Mouse (Mus musculus) cerebellum, adult 2 months (tissue): ENCODE results near the gene Psen2. TPM values are rescaled to one million over a fixed set of nuclear protein-coding genes. Genes with fewer than 3 reads are reported as not detected.

Experiments
- DNase-seq, 2 experiments: peaks; one replicate each; pipeline ENCODE4 v3.0.0; 2021
- H3K27ac ChIP-seq: fragments of 200-500 bp; 2 replicates; pipeline ENCODE4 v1.5.1; 2012; ENCODE audit warnings: low read length, control low read depth, inconsistent platforms; ENCODE audit not compliant: insufficient read depth
- H3K27me3 ChIP-seq: fragments of 200-500 bp; 2 replicates; pipeline ENCODE4 v1.6.1; 2012; ENCODE audit warnings: inconsistent platforms, mild to moderate bottlenecking, low read length, moderate library complexity; ENCODE audit not compliant: control insufficient read depth, insufficient read depth
- H3K4me1 ChIP-seq: fragments of 200-500 bp; 2 replicates; pipeline ENCODE4 v1.6.1; 2011; ENCODE audit warnings: low read length; ENCODE audit not compliant: control insufficient read depth, insufficient read depth
- H3K4me3 ChIP-seq: fragments of 200-500 bp; replicated peaks from 2 replicates; pipeline ENCODE3; 2011; ENCODE audit warnings: mild to moderate bottlenecking, low read depth, low read length, control low read depth; ENCODE audit not compliant: insufficient read depth
- CTCF ChIP-seq: fragments of 200-500 bp; IDR thresholded peaks from 2 replicates; pipeline ENCODE4 v1.5.1; 2011; ENCODE audit warnings: low read depth, mild to moderate bottlenecking, control low read depth, low read length, moderate library complexity, borderline replicate concordance; ENCODE audit not compliant: insufficient read depth
- POLR2A ChIP-seq: fragments of 200-500 bp; IDR thresholded peaks from 2 replicates; pipeline ENCODE4 v1.6.1; 2011; ENCODE audit warnings: low read length, control low read depth, borderline replicate concordance; ENCODE audit not compliant: insufficient read depth
- WGBS: fragments of 180-500 bp; shearing (Covaris S2); methylation state at CpG from one replicate; pipeline ENCODE4 v1.1.7; 2018; 5-methylcytosine and 5-hydroxymethylcytosine counted together
- polyA plus RNA-seq: library from polyadenylated mRNA; depleted of rRNA; stranded (reverse); fragments of >200 nt; gene quantifications from 2 replicates; pipeline ENCODE4 v1.2.3, GENCODE M21; 2012

Psen2 gene
- polyA plus RNA-seq, 1 experiment: 46.6 TPM

GRCm38 (mm10) chr1:180231729-180232128, 31.5 kb downstream of the Psen2 start:
- no peak for DNase-seq
- Histone ChIP-seq H3K27me3 (no peaks in the 10 kb centered on the region), H3K4me3 (no peak overlapping the region), H3K27ac (no peak overlapping the region), H3K4me1 (no peaks in the 10 kb centered on the region)
- WGBS: 83% methylated on average over 3 of the region's 3 CpGs
- TF ChIP-seq CTCF (no peak), POLR2A (no peak)

- Histone ChIP-seq H3K27me3 (no peaks in the 10 kb centered on the region), H3K4me1 (no peaks in the 10 kb centered on the region), H3K27ac (no peak overlapping the region), H3K4me3 (no peak overlapping the region)
- no peak for TF ChIP-seq POLR2A
- TF ChIP-seq CTCF: peak; percentile 55; the same call in 1 of the 2 replicates
- no peak for DNase-seq
- 30% methylated on average over 2 of the region's 2 CpGs for WGBS
Measured at GRCm38 (mm10) chr1:180230580-180230979, 32.7 kb downstream of the Psen2 start.

GRCm38 (mm10) chr1:180229906-180230305, 33.3 kb downstream of the Psen2 start:
- WGBS: 84% methylated on average over 7 of the region's 7 CpGs
- no peak overlapping the region for H3K4me3 ChIP-seq
- TF ChIP-seq POLR2A (no peak), CTCF (no peak)

GRCm38 (mm10) chr1:180228854-180229253, 34.4 kb downstream of the Psen2 start:
- peaks cover 3% of the 10 kb centered on the region; the same call in 1 of the 2 replicates for H3K4me1 ChIP-seq
- no peak overlapping the region for H3K27ac ChIP-seq
- WGBS: 77% methylated on average over 12 of the region's 12 CpGs
- no peaks in the 10 kb centered on the region for H3K27me3 ChIP-seq
- H3K4me3 ChIP-seq: no peak overlapping the region
- no peak for TF ChIP-seq POLR2A
- TF ChIP-seq CTCF: no peak
- DNase-seq: no peak

More at GRCm38 (mm10) chr1:180229906-180230305, 33.3 kb downstream of the Psen2 start:
- no peaks in the 10 kb centered on the region for H3K27me3 ChIP-seq
- DNase-seq: no peak
- peaks cover 3% of the 10 kb centered on the region; the same call in 1 of the 2 replicates for H3K4me1 ChIP-seq
- H3K27ac ChIP-seq: no peak overlapping the region

- peaks cover 3% of the 10 kb centered on the region; the same call in 1 of the 2 replicates for H3K4me1 ChIP-seq
- H3K4me3 ChIP-seq: no peak overlapping the region
- H3K27me3 ChIP-seq: no peaks in the 10 kb centered on the region
- DNase-seq: no peak
- WGBS: 88% methylated on average over 3 of the region's 3 CpGs
- TF ChIP-seq CTCF (no peak), POLR2A (no peak)
- H3K27ac ChIP-seq: no peak overlapping the region
Measured at GRCm38 (mm10) chr1:180226766-180227165, 36.5 kb downstream of the Psen2 start.

GRCm38 (mm10) chr1:180226221-180226713, 37.0 kb downstream of the Psen2 start:
- H3K27ac ChIP-seq: peak overlapping the region; percentile 29; the same call in 1 of the 2 replicates
- H3K4me3 ChIP-seq: peak overlapping the region; percentile 52
- peaks cover 3% of the 10 kb centered on the region; the same call in 1 of the 2 replicates for H3K4me1 ChIP-seq
- H3K27me3 ChIP-seq: no peaks in the 10 kb centered on the region
- DNase-seq: no peak
- 4% methylated on average over 12 of the region's 12 CpGs for WGBS
- TF ChIP-seq POLR2A (no peak), CTCF (peak; percentile 45; the same call in 1 of the 2 replicates)

- Histone ChIP-seq H3K27me3 (no peaks in the 10 kb centered on the region), H3K4me1 (peaks cover 3% of the 10 kb centered on the region; the same call in 1 of the 2 replicates), H3K27ac (peak overlapping the region; percentile 29; the same call in 1 of the 2 replicates), H3K4me3 (peak overlapping the region; percentile 52)
- WGBS: 13% methylated on average over 21 of the region's 21 CpGs
- peak; percentile 71 to 77 for DNase-seq
- peak; percentile 68; the same call in 1 of the 2 replicates for TF ChIP-seq POLR2A
- no peak for TF ChIP-seq CTCF
Measured at GRCm38 (mm10) chr1:180225500-180226220, 37.6 kb downstream of the Psen2 start.
